Mouse (Mus musculus) lung, adult 10 weeks (tissue): ENCODE measurements around the gene Mroh3. TPM values are rescaled to one million over a fixed set of nuclear protein-coding genes. Genes with fewer than 3 reads are reported as not detected.

ENCODE experiments used
- polyA plus RNA-seq: library from polyadenylated mRNA; stranded (reverse); fragments of 350-450 nt; fragmentation: Illumina TruSeq; extraction: RNeasy Lipid Tissue Mini Kit (QIAGEN cat#74804); gene quantifications from one replicate; pipeline ENCODE4 v1.2.3, GENCODE M21; 2014; ENCODE audit warnings: low read depth, low replicate concordance; ENCODE audit not compliant: insufficient read depth

Mroh3 gene
- polyA plus RNA-seq = not detected

DNA sequence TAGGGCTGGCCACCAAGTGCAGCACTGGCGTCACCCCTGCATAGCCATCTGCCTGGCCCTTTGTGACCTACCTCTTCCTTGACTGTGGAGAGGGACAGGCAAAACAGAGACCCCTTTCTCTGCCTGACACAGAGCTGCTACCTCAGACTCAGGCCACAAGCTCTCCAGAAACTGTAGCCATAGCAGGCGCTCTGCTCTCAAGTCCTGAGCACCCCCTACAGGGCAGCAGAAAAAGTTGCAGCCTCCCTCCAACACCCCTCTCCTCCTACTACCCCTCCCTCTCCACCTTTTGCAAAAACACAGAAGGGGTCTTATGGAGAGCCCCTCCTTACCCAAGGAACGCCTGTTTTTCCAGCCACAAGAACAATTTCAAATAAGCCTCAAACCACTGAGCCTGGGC, at the start of gene Mroh3:
Gene Mroh3 (minus strand): TSS at position 26 of the 400 bp plus-strand sequence.

DNA sequence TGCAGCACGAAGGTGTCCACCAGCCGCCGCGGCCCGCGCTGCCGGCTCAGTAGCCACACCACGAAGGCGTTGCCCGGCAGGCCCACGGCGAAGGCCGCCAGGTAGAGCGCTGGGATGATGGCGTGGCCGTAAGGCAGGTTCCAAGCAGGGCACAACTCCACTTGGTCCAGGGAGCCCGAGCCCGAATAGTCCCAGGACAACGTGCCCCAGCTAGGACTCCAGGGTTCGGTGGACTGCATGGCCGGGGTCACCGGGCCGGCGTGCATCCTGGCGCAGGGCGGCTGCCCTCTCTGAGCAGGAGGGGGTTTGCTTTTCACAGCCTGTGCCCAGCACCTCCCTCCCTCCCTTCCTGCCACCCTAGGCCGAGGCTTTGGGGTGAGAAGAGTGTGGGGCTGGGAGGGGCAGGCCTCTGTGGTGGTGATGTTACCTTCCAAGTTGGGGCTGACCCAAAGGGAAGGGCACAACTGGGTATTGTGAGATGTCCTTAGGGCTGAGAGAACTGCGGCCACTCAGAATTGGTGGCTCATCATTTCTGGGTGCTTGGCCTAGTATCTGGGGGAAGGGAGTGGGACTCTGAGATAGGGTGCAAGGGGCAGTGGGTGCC, 48.1 kb upstream of the Mroh3 start, which contains the start of gene Gpr25:
Gene Gpr25 (minus strand): TSS at position 239 of the 604 bp plus-strand sequence.

DNA sequence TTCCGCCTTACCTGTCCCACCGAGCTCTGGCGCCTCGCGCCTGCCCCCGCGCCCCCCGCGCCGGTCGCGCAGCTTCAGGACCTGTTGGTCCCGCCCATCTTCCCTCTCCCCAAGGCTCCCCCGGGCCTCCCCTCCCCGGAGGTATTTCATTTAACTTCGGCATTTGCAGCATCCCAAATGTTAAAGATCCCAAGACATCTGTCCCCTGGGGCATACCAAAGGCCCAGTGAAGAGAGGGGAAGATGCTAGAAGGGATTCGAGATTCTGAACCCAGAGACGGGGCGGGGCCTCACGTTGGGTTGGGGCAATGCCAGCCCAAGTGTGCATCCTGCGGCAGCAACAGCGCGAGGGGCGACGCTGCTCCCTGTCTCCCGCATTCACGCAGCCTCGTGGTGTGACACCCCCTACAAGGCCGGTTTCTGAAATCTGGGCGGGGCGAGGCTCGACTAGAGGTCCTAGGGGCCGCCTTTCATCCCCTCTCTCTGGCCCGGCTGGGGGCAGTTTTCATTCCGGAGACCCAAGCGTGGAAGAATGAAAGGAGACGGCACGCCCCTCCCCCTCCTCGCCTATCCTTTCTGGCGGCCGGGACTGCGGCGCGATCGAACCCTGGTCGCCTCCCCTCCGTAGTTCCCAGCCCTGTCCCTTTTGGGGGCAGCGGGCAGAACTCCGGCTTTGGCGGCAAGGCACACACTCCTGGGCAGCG, 21.4 kb upstream of the Mroh3 start, which contains the start of gene Inava:
Gene Inava (minus strand): TSS at position 373 of the 703 bp plus-strand sequence.

Other genes starting within 250 kb of the Mroh3 start
- not detected for gene Igfn1, start 206.5 kb downstream of the Mroh3 start, polyA plus RNA-seq
- 36.9 TPM for gene Tmem9, start 204.7 kb downstream of the Mroh3 start, polyA plus RNA-seq
- gene Ascl5, start 162.0 kb downstream of the Mroh3 start, polyA plus RNA-seq = not detected
- 4.9 TPM for gene Cacna1s, start 160.1 kb downstream of the Mroh3 start, polyA plus RNA-seq
- 3.2 TPM for gene Kif21b, start 81.4 kb downstream of the Mroh3 start, polyA plus RNA-seq
- gene Inava, start 21.4 kb upstream of the Mroh3 start, polyA plus RNA-seq = 0.94 TPM
- not detected for gene Gpr25, start 48.0 kb upstream of the Mroh3 start, polyA plus RNA-seq
- gene Camsap2, start 133.3 kb upstream of the Mroh3 start, polyA plus RNA-seq = 12.1 TPM
- 4.2 TPM for gene Ddx59, start 202.4 kb upstream of the Mroh3 start, polyA plus RNA-seq